Mouse (Mus musculus): ENCODE results near the gene Trex1.

Trex1 gene

DNA sequence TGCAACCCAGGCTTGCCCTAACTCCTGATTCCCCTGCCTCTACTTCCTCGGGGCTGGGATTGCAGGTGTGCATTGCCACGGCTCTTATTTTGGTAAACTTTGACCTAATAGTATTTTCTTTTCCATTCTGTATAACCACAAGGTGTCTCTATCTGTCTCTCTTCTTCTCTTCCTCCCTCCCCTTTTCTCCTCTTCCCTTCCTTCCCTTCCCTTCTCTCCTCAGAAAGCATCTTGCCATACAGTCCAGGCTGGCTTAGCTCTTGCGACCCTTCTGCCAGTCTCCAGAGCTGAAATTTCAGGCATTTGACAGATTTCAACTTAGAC is 8.9 kb downstream of the Trex1 start:
- DNase-seq = no peak

DNA sequence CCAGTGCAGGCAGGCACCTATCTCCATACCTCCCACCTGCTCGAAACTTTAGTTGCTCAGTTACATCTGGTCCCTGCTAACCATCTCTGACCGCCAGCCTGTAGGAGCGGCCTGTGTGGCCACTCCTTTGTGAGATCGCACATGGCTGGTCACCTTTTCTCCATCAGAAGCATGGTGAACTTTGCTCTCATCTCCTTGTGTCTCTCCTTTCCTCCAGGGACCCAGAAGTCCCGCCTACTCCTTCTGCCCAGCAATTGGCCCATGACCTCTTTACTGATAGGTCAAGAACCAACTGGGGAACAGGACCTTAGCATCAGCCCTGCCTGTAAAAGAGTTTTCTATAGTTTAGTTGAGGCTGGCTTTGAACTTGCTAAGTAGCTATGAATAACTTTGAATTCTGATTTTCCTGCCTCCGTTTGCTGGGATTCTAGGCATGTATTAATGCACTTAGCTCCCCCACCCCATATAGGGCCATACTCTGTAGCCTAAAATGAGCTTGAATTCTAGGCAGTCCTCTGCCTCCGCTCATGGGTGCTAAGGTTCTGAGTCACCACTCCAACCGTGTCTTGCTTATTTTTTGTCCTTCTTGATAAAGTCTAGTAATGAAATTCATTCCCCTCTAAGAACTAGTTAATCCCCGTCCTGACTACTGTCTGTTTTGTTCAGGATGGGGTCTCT is 9.4 kb downstream of the Trex1 start:
- DNase-seq = no peak

DNA sequence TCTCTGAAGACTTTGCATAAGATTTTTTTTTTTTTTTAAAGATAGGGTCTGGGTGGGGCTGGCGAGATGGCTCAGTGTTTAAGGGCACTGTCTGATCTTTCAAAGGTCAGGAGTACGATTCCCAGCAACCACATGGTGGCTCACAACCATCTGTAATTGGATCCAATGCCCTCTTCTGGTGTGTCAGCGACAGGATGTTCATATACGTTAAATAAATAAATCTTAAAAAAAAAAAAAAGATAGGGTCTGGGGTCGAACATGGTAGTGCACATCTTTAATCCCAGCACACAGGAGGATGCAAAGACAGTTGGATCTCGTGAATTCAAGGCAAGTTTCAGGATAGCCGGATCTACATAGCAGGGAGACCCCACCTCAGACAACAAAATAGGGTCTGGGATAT is 10.2 kb downstream of the Trex1 start:
- no peak for DNase-seq

GRCm38 (mm10) chr9:109046306-109046705 is 13.2 kb downstream of the Trex1 start:
- DNase-seq = no peak

- no peak for DNase-seq
These were observed 18.2 kb downstream of the Trex1 start for GRCm38 (mm10) chr9:109041351-109041750.

DNA sequence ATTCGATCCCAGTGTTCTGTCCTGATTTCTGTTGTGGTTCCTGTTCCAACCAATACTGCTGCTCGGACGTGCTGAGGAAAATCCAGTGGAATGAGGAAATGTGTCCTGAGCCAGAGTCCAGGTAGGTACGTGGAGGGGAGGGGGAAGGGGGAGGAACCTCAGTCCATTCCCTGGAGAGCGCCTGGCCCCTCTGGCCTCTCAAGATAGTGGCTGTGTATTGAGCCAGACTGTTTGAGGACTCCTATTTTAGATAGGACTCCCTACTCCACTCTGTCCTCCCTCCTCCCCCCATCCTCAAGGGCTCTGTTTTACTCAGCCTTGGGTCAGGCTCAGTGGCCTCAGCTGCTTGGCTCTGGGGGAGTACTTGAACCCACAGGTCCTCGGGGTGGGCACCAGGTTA is 18.6 kb downstream of the Trex1 start:
- no peak for DNase-seq

GRCm38 (mm10) chr9:109040216-109040615 is 19.3 kb downstream of the Trex1 start:
- DNase-seq = no peak

- no peak for DNase-seq
These were observed 19.9 kb downstream of the Trex1 start for GRCm38 (mm10) chr9:109039681-109040080.

DNA sequence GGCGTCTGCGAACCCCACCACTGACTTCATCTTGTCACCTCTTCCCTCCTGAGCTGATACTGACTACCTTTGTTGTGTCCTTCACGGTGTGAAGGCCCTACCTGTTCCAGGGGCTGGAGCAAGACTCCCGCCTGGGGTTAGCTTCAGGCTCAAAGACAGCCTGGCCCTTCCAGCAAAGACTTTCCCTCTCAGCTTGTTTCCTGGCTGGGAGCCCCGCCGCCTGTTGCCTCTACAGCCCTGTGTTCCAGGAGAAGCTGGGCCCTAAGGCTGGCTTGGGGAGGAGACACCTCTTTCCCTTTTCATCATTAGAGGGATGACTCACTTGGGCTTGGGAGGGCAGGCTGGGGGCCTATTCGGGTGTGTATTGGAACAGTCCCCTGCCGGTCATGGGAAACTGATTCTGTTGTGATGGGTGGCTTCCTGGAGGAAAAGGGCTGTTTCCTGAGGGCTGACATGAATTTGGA is 20.6 kb downstream of the Trex1 start:
- no peak for DNase-seq

- DNase-seq = no peak
These were observed 21.2 kb downstream of the Trex1 start, which contains the start of gene Shisa5 for GRCm38 (mm10) chr9:109038086-109038895. Shisa5 (plus strand) TSS chr9:109038565.

DNA sequence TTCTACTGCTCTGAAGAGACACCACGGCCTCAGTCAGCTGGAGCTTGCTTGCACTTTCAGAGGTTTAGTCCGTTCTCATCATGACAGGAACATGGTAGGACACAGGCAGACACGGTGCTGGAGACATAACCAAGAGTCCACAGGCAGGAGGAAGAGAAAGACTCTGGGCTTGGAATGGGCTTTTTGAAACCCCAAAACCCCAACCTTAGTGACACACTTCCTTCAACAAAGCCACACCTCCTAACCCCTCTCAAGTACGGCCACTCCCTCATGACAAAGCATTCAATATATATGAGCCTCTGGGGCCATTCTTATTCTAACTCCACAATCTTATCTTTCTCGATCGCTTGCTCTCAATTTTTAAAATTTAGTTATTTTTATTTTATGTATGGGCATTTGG is 27.1 kb downstream of the Trex1 start:
- no peak for DNase-seq

- no peak for DNase-seq
These were observed 27.8 kb downstream of the Trex1 start for GRCm38 (mm10) chr9:109031686-109032085.

DNA sequence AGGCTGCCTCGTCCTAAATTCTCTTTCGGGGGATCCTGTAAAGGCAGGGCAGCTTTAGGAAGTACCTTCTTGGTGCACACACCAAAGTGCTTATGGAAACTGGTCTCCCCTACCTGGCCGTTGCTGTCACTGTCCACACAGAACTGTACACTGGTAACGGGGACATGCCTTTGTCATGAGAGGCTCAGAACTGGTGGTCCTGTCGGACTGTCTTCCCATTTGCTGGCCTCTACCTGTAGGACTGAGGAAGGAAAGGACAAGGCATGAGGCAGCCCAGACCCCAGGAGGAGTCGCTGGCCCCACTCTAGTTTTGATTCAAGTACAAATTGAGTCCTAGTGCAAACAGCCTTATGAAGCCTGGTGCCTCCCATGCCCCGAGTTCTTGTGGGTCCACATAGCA is 28.5 kb downstream of the Trex1 start:
- DNase-seq = no peak

DNA sequence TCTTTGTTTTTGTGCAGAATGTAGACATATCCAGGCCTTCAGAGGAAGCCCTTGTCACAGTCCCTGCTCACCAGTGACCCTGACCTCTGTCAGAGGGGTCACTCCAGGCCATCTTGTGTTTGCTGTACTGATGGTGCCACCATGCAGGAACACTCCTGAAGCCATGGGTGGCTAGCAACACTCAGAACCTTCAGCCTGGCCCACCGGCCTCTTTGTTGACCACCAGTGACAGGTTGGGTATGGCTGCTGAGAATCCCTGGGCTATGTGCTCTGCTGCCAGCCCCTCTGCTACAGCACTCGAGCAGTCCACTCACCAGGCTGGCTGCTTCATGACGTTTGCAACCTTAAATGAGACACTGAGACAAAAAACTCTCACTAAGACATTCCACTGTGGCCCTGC is 29.2 kb downstream of the Trex1 start:
- no peak for DNase-seq

DNA sequence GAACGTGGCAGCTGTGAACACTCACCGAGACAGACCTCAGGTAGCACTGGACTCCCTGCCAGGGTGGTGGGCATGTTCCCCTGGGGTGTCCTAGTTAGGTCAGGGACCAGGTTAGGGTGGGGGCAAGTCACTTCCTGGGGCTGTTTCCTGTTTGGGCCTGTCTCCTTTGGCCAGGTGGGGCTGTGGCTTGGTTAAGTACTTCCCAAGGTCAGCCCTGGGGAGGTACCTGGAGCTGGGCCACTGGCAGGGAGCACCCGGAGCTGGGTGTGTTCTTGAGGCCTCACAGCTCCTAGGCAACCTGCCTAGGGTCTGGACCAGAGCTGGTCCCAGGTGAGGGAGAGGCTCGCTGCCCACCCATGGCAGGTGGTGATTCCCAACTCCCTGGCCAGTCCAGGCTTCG is 30.6 kb downstream of the Trex1 start:
- no peak for DNase-seq

- no peak for DNase-seq
These were observed 31.1 kb downstream of the Trex1 start for GRCm38 (mm10) chr9:109028421-109028820.

DNA sequence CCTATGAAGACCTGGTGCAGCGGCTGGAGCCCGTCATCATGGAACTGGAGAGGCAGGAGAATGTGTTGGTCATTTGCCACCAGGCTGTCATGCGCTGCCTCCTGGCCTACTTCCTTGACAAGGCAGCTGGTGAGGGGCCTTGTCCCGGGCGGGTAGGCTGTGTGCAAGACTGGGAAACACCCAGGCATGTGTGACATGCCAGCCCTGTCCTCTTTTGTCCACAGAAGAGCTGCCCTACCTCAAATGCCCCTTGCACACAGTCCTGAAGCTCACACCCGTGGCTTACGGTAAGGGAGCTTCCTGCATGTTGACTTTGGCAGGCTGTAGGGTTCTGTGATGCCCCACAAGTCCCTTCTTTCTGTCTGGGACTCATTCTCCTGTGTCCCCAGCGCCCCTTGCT is 32.0 kb downstream of the Trex1 start:
- DNase-seq = no peak

DNA sequence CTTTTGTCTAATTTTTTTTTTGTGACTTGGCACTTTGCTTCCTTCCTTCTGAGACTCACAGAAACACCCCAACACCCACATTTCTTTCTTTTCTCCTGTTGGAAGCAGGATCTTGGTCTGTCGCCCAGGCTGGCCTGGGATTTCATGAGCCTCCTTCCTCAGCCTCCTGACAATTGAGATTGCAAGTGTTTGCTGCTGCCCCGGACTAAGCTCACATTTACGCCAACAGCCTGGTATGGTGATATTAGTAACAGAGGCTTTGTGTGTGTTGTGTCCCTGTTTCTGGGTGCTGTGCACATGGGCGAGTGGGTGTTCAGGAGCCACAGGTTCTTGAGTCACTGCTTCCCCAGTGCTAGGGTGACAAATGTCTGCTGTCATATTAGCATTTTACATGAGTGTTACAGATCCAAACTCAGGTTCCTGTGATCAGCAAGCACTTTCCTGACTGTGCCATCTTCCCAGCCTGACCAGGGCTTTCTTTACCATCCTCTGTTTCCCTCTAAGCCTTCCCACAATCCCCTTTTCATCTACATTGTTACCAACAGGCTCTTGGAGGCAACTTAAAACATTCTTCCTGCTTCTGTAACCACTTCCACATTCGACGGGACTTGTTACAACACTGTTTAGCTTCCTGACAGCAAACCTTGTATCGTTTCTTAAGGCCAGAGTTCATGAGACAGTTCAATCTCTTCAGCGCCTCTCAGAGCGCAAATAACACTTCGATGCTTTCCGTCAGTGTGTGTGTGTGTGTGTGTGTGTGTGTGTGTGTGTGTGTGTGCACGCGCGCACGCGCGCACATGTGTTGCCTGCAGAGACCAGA is 36.5 kb downstream of the Trex1 start:
- DNase-seq = peak; percentile 66

DNA sequence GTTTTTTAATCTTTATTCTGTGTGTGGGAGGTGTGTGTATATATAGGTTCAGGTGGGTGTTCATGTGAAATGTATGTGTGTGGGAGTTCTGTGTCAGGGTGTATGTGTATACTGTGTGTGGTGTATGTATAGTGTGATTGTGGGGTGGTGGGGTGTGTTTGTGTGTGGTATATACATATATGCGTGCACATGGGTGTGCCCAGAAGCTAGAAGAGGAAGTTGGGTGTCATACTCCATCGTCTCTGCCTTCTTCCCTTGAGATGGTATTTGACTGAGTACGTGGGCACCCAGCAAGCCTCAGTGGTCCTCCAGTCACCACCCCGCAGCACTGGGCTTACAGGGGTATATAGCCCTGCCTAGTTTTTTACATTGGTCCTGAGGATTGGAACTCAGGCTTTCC is 38.1 kb downstream of the Trex1 start:
- DNase-seq = no peak

GRCm38 (mm10) chr9:109016973-109017604 is 42.4 kb downstream of the Trex1 start:
- DNase-seq = no peak

DNA sequence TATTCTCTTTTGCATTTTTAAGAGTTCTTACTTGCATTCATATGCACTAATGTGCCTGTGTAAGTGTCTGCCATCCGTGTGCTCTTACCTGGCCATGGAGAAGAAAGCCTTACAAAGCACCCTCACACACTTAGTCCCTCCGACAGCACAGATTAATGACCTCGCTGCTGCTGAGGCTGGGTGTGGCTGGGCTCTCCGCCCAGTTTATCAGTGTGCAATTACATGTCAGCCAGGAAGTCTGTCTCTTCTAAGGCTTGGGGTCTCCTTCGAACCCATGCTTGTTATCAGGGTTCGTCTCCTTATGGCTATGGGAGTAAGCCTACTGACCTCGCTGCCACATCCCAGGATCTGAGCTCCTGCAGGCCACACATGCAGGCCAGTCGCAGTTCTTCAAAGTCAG is 44.1 kb downstream of the Trex1 start:
- no peak for DNase-seq

- no peak for DNase-seq
These were observed 49.2 kb downstream of the Trex1 start for GRCm38 (mm10) chr9:109010316-109010690.

DNA sequence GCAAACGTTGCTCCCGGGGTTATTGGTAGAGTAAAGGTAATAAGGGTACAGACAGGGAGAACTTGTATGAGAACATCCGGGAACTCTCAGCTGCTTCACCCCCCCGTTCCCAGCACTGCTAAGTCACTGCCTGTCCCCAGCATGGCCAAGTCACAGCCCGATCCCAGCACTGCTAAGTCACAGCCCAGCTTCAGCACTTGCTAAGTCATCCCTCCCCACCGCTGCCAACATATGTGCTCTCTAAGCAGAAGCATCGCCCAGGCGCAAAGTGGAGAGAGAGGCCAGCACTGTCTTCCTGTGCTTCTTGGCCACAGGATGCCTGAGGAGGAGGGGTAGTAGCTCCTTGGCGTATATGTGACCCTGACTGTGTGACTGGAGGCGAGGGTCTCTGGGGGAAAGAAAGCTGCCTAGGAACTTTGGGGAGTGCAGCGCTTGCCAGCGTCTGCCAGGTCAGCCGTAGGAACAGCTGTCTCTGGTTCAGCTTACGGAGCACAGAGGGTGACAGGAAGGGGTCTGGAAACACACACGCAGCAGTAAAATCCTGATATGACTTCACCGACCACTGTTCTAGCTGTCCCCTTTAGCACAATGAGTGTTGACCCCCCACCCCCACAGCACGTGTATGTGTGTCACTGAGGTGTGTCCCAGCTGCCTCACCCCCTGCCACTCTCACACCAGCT is 49.8 kb downstream of the Trex1 start:
- DNase-seq = no peak

Data from layer of hippocampus, adult 9-11 months (tissue).